Mouse (Mus musculus) heart, embryonic 15.5 days (tissue): ENCODE measurements around the gene Eif4g1. TPM values are rescaled to one million over a fixed set of nuclear protein-coding genes. Genes with fewer than 3 reads are reported as not detected.

Experiments used
- polyA plus RNA-seq: library from polyadenylated mRNA; unstranded; fragments of >200 nt; fragmentation: Nextera tagmentation; extraction: Ambion mirVana; gene quantifications from 2 replicates; pipeline ENCODE4 v1.2.1, GENCODE M21; 2015

The Eif4g1 gene
- polyA plus RNA-seq, 1 experiment from 2014 or later, result 95.3 TPM

Other genes starting within 250 kb of the Eif4g1 start
- gene Abcc5, start 241.9 kb upstream of the Eif4g1 start, polyA plus RNA-seq, result 55.5 and 60.5 TPM in 2 replicates
- 66.6 and 75.9 TPM in 2 replicates for gene Eif2b5, start 169.5 kb upstream of the Eif4g1 start, polyA plus RNA-seq
- gene Dvl3, start 151.3 kb upstream of the Eif4g1 start, polyA plus RNA-seq, result 16.9 and 24.3 TPM in 2 replicates
- 440 and 469 TPM in 2 replicates for gene Ap2m1, start 132.8 kb upstream of the Eif4g1 start, polyA plus RNA-seq
- 47.1 and 50.5 TPM in 2 replicates for gene Abcf3, start 119.7 kb upstream of the Eif4g1 start, polyA plus RNA-seq
- 0.09 and 0.80 TPM in 2 replicates for gene Vwa5b2, start 78.8 kb upstream of the Eif4g1 start, polyA plus RNA-seq
- gene Eef1akmt4, start 56.7 kb upstream of the Eif4g1 start, polyA plus RNA-seq, result 13.4 and 17.6 TPM in 2 replicates
- not detected in 2 replicates for gene Gm49333, start 56.7 kb upstream of the Eif4g1 start, polyA plus RNA-seq
- 23.6 and 30.7 TPM in 2 replicates for gene Alg3, start 56.6 kb upstream of the Eif4g1 start, polyA plus RNA-seq
- gene Camk2n2, start 47.0 kb upstream of the Eif4g1 start, polyA plus RNA-seq, result 0.31 and 0.46 TPM in 2 replicates
- gene Ece2, start 38.5 kb upstream of the Eif4g1 start, polyA plus RNA-seq, result 0.93 and 1.5 TPM in 2 replicates
- gene Psmd2, start 16.7 kb upstream of the Eif4g1 start, polyA plus RNA-seq, result 202 and 242 TPM in 2 replicates
- 7.1 and 9.0 TPM in 2 replicates for gene Fam131a, start 24.9 kb downstream of the Eif4g1 start, polyA plus RNA-seq
- 41.0 and 54.5 TPM in 2 replicates for gene Polr2h, start 49.4 kb downstream of the Eif4g1 start, polyA plus RNA-seq
- 3.8 and 6.5 TPM in 2 replicates for gene Clcn2, start 49.4 kb downstream of the Eif4g1 start, polyA plus RNA-seq
- 1.1 and 2.2 TPM in 2 replicates for gene Chrd, start 64.8 kb downstream of the Eif4g1 start, polyA plus RNA-seq
- gene Thpo, start 66.2 kb downstream of the Eif4g1 start, polyA plus RNA-seq, result 0.08 and 0.34 TPM in 2 replicates